ENCODE assay signal across 8 mouse cellular contexts in genomic region chr6:35288114-35288761, GRCm38 (mm10). TPM values are rescaled to one million over a fixed set of nuclear protein-coding genes. Genes with fewer than 3 reads are reported as not detected.
DNase-seq lines count a peak whose midpoint lies in the region; ATAC-seq and TF ChIP-seq lines count a peak whose summit lies in the region.

No protein-coding gene starts in this region.

- H3K4me3 ChIP-seq in hindbrain, embryonic 14.5 days (replicated peaks; ENCODE audit: low read length): no peak overlapping the region
- no peak overlapping the region for H3K4me3 ChIP-seq in midbrain, postnatal 0 days (ENCODE audit: low read depth, low read length)

- peak; percentile 33 to 46 for DNase-seq in adrenal gland, adult (ENCODE audit: inconsistent age in 2 of 2, low spot score in 1 of 2)
- no peak for DNase-seq in adrenal gland, adult 18-20 months (ENCODE audit: low spot score in 2 of 2)
- peak; percentile 5 for DNase-seq in adrenal gland, adult 8-10 months
- DNase-seq in frontal cortex, postnatal 10 days (ENCODE audit: low spot score in 2 of 2): peak; percentile 40 to 48
- DNase-seq in hindbrain, embryonic 14.5 days (ENCODE audit: low spot score): peak; percentile 38
- peak; percentile 29 to 30 for DNase-seq in layer of hippocampus, postnatal 36 days
- DNase-seq in midbrain, postnatal 0 days (ENCODE audit: low spot score): peak; percentile 74
- peak; percentile 56 for DNase-seq in urinary bladder, postnatal 25 days (ENCODE audit: low spot score)

- no peak overlapping the region for H3K9ac ChIP-seq in hindbrain, embryonic 14.5 days
- no peak overlapping the region; the same call in 1 of the 2 replicates for H3K9ac ChIP-seq in midbrain, postnatal 0 days (replicated peaks; ENCODE audit: low read length, poor library complexity, severe bottlenecking)

- H3K4me1 ChIP-seq in hindbrain, embryonic 14.5 days (replicated peaks; ENCODE audit: control insufficient read depth, insufficient read depth, low read length): peaks cover 6% of the 10 kb centered on the region; the same call in 1 of the 2 replicates
- no peaks in the 10 kb centered on the region for H3K4me1 ChIP-seq in midbrain, postnatal 0 days (ENCODE audit: insufficient read depth, low read length)

- peak overlapping the region; percentile 57 for H3K27ac ChIP-seq in hindbrain, embryonic 14.5 days
- no peak overlapping the region; the same call in 1 of the 2 replicates for H3K27ac ChIP-seq in midbrain, postnatal 0 days (ENCODE audit: low read depth, low read length)

- H3K27me3 ChIP-seq in hindbrain, embryonic 14.5 days (ENCODE audit: control insufficient read depth, insufficient read depth, low read length): no peaks in the 10 kb centered on the region
- no peaks in the 10 kb centered on the region for H3K27me3 ChIP-seq in midbrain, postnatal 0 days (ENCODE audit: insufficient read depth, low read length)

- H3K36me3 ChIP-seq in hindbrain, embryonic 14.5 days (replicated peaks; ENCODE audit: control insufficient read depth, insufficient read depth): no peaks in the 10 kb centered on the region
- H3K36me3 ChIP-seq in midbrain, postnatal 0 days (ENCODE audit: insufficient read depth, low read length): no peaks in the 10 kb centered on the region

- TF ChIP-seq CTCF in midbrain, postnatal 0 days (IDR thresholded peaks at IDR 0.05): peak; percentile 11; the same call in 1 of the 2 replicates

- H3K4me2 ChIP-seq in hindbrain, embryonic 14.5 days (replicated peaks): no peak overlapping the region
- no peak overlapping the region for H3K4me2 ChIP-seq in midbrain, postnatal 0 days (ENCODE audit: low read depth, low read length, poor library complexity, severe bottlenecking)

- no peaks in the 10 kb centered on the region for H3K9me3 ChIP-seq in hindbrain, embryonic 14.5 days (ENCODE audit: control insufficient read depth, low read length)
- no peaks in the 10 kb centered on the region for H3K9me3 ChIP-seq in midbrain, postnatal 0 days (ENCODE audit: low read length)

- peak; percentile 78; the same call in 1 of the 2 replicates for ATAC-seq in hindbrain, embryonic 14.5 days (ENCODE audit: low FRiP score)
- peak; percentile 78; the same call in 1 of the 2 replicates for ATAC-seq in midbrain, postnatal 0 days (ENCODE audit: low FRiP score)

- 66% methylated on average over 11 of the region's 11 CpGs for WGBS in hindbrain, embryonic 14.5 days
- WGBS in midbrain, postnatal 0 days: 58% methylated on average over 11 of the region's 11 CpGs

RNA-seq across cellular contexts. Expression of gene Slc13a4, which starts 19.7 kb away (rescaled TPM):
- under 1 TPM; 0.33 to 0.51 TPM for total RNA-seq in adrenal gland, adult 18-20 months (2021)
- under 1 TPM; 0.17 to 0.49 (median 0.45) TPM for total RNA-seq in adrenal gland, adult 8-10 months (2022)
- polyA plus RNA-seq in hindbrain, embryonic 14.5 days (2014; fragmentation: Nextera tagmentation; extraction: Ambion mirVana): 7.5 and 7.8 TPM in 2 replicates
- total RNA-seq in layer of hippocampus, postnatal 36 days (2021): 1 to 10 TPM; 2.7 to 6.0 TPM
- total RNA-seq in midbrain, postnatal 0 days (2014; rRNA removed): 17.2 and 19.6 TPM in 2 replicates
- polyA plus RNA-seq in midbrain, postnatal 0 days (2015; fragmentation: Nextera tagmentation; extraction: Ambion mirVana): 13.6 and 14.3 TPM in 2 replicates

RNA-seq across cellular contexts. Expression of gene Fam180a, which starts 37.7 kb away (rescaled TPM):
- total RNA-seq in adrenal gland, adult 18-20 months (2021): 1 to 10 TPM; 2.4 to 2.5 TPM
- total RNA-seq in adrenal gland, adult 8-10 months (2022): 1 to 10 TPM; 1.6 to 3.4 (median 2.8) TPM
- 0.93 and 1.1 TPM in 2 replicates for polyA plus RNA-seq in hindbrain, embryonic 14.5 days (2014; fragmentation: Nextera tagmentation; extraction: Ambion mirVana)
- 1 to 10 TPM; 1.1 to 1.6 TPM for total RNA-seq in layer of hippocampus, postnatal 36 days (2021)
- 4.2 and 7.3 TPM in 2 replicates for total RNA-seq in midbrain, postnatal 0 days (2014; rRNA removed)
- 4.6 and 5.6 TPM in 2 replicates for polyA plus RNA-seq in midbrain, postnatal 0 days (2015; fragmentation: Nextera tagmentation; extraction: Ambion mirVana)

Comparison
In these comparisons a context has a peak if more than half of its experiments do, and no peak if none do; other contexts are left out.
1. DNase-seq: peak in adrenal gland, adult (2 of 2), adrenal gland, adult 8-10 months (single experiment), frontal cortex, postnatal 10 days (2 of 2), hindbrain, embryonic 14.5 days (single experiment), layer of hippocampus, postnatal 36 days (2 of 2), midbrain, postnatal 0 days (single experiment) and urinary bladder, postnatal 25 days (single experiment); none in adrenal gland, adult 18-20 months (0 of 2).